Mouse (Mus musculus): ENCODE results near the gene Cdc26. TPM values are rescaled to one million over a fixed set of nuclear protein-coding genes. Genes with fewer than 3 reads are reported as not detected.

Cdc26 gene
- polyA plus RNA-seq, 1 experiment from 2014 or later: 91.5 TPM

DNA sequence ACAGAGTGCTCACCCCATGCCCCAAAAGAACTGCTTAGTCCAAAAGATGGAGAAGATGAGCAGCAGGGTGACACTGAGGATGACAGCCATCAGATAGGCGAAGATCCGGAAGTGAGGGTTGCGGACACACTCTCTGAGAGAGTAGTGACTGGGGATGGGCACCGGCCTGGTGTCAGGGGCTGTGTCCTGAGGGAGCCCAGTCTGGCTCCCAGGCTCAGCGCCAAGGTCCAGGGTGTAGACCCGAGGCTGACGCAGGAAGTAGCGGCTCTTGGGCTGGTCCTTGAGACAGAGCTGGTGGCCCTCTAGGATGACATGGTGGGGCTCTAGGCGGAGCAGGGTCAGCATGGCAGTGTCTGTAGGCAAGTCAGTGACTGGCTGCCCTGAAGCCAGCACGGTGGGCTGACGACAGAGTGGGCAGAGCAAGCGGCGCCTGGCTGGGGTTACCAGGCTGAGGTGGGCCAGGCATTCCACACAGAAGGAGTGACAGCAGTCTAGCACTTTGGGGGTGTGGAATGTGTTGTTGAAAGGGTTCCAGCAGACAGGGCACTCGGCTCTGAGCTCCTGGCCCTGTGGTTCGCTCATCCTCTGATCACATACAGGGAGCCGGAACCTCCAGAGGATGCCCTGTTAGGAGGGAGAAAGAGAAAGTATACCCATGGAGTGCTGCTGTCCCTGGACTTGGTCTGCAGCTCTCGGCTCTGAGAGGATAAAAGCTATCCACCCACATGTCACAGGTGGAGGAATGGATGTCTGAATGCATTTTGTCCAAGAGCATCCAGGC, 19.7 kb upstream of the Cdc26 start:
- Histone ChIP-seq H3K9me3 (ENCODE audit: control insufficient read depth, low read length) (no peaks in the 10 kb centered on the region), H3K4me1 (replicated peaks; ENCODE audit: control insufficient read depth, insufficient read depth) (no peaks in the 10 kb centered on the region), H3K9ac (ENCODE audit: low read length) (no peak overlapping the region), H3K27ac (replicated peaks) (no peak overlapping the region), H3K36me3 (ENCODE audit: control insufficient read depth, insufficient read depth, low read length) (peaks cover 12% of the 10 kb centered on the region; the same call in 1 of the 2 replicates), H3K27me3 (ENCODE audit: control insufficient read depth, insufficient read depth, low read length) (no peaks in the 10 kb centered on the region), H3K4me3 (ENCODE audit: low read depth, low read length) (no peak overlapping the region), H3K4me2 (replicated peaks; ENCODE audit: low read depth) (no peak overlapping the region)
- TF ChIP-seq EP300 (optimal IDR thresholded peaks at IDR 0.05) (no peak), CTCF (IDR thresholded peaks at IDR 0.05; ENCODE audit: low read depth) (no peak)
- WGBS: 64% methylated on average over 17 of the region's 17 CpGs
- DNase-seq (ENCODE audit: low spot score): no peak
- ATAC-seq (ENCODE audit: low FRiP score, low TSS enrichment): 0 out of 2 replicates have a peak, but pooled peaks have one; percentile 42

GRCm38 (mm10) chr4:62425891-62426290, 17.4 kb upstream of the Cdc26 start:
- ATAC-seq (ENCODE audit: low FRiP score, low TSS enrichment) (no peak), DNase-seq (ENCODE audit: low spot score) (no peak)
- Histone ChIP-seq H3K27ac (replicated peaks) (no peak overlapping the region), H3K4me3 (ENCODE audit: low read depth, low read length) (no peak overlapping the region), H3K9me3 (ENCODE audit: control insufficient read depth, low read length) (no peaks in the 10 kb centered on the region), H3K4me2 (replicated peaks; ENCODE audit: low read depth) (no peak overlapping the region), H3K9ac (ENCODE audit: low read length) (no peak overlapping the region), H3K27me3 (ENCODE audit: control insufficient read depth, insufficient read depth, low read length) (no peaks in the 10 kb centered on the region), H3K36me3 (ENCODE audit: control insufficient read depth, insufficient read depth, low read length) (peaks cover 27% of the 10 kb centered on the region), H3K4me1 (replicated peaks; ENCODE audit: control insufficient read depth, insufficient read depth) (no peaks in the 10 kb centered on the region)
- TF ChIP-seq CTCF (IDR thresholded peaks at IDR 0.05; ENCODE audit: low read depth) (no peak), EP300 (optimal IDR thresholded peaks at IDR 0.05) (no peak)
- WGBS: 88% methylated on average over 4 of the region's 4 CpGs

DNA sequence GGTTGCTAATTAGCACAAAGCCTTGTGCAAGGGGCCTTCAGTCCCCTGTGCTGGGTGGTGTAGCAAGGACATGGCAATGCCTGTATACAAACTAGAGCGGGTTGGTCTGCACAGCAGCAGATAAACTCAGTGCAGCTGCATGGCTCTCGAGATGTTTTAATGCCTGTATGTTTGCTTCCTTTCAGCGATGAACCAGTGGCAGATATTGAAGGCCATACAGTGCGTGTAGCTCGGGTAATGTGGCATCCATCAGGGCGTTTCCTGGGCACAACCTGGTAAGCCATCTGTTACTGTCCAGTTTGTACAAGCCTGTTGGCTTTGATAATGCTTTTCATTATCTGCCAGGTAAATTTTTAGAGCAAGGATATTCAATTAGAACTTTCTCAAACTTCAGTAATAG, 10.6 kb upstream of the Cdc26 start:
- ATAC-seq (ENCODE audit: low FRiP score, low TSS enrichment): no peak
- Histone ChIP-seq H3K4me3 (ENCODE audit: low read depth, low read length) (no peak overlapping the region), H3K9ac (ENCODE audit: low read length) (no peak overlapping the region), H3K27ac (replicated peaks) (no peak overlapping the region), H3K4me2 (replicated peaks; ENCODE audit: low read depth) (no peak overlapping the region), H3K4me1 (replicated peaks; ENCODE audit: control insufficient read depth, insufficient read depth) (no peaks in the 10 kb centered on the region), H3K36me3 (ENCODE audit: control insufficient read depth, insufficient read depth, low read length) (peaks cover 60% of the 10 kb centered on the region), H3K9me3 (ENCODE audit: control insufficient read depth, low read length) (no peaks in the 10 kb centered on the region), H3K27me3 (ENCODE audit: control insufficient read depth, insufficient read depth, low read length) (no peaks in the 10 kb centered on the region)
- 94% methylated on average over 6 of the region's 6 CpGs for WGBS
- TF ChIP-seq CTCF (IDR thresholded peaks at IDR 0.05; ENCODE audit: low read depth) (no peak), EP300 (optimal IDR thresholded peaks at IDR 0.05) (no peak)
- no peak for DNase-seq (ENCODE audit: low spot score)

- H3K36me3 ChIP-seq (ENCODE audit: control insufficient read depth, insufficient read depth, low read length): peaks cover 57% of the 10 kb centered on the region
- DNase-seq (ENCODE audit: low spot score) (no peak), ATAC-seq (ENCODE audit: low FRiP score, low TSS enrichment) (no peak)
- WGBS: 88% methylated on average over 8 of the region's 8 CpGs
- no peak overlapping the region for H3K4me3 ChIP-seq (ENCODE audit: low read depth, low read length)
- no peaks in the 10 kb centered on the region for H3K27me3 ChIP-seq (ENCODE audit: control insufficient read depth, insufficient read depth, low read length)
- no peaks in the 10 kb centered on the region for H3K4me1 ChIP-seq (replicated peaks; ENCODE audit: control insufficient read depth, insufficient read depth)
- H3K4me2 ChIP-seq (replicated peaks; ENCODE audit: low read depth): no peak overlapping the region
- TF ChIP-seq EP300 (optimal IDR thresholded peaks at IDR 0.05): no peak
- no peak for TF ChIP-seq CTCF (IDR thresholded peaks at IDR 0.05; ENCODE audit: low read depth)
- H3K27ac ChIP-seq (replicated peaks): no peak overlapping the region
- H3K9ac ChIP-seq (ENCODE audit: low read length): no peak overlapping the region
- H3K9me3 ChIP-seq (ENCODE audit: control insufficient read depth, low read length): no peaks in the 10 kb centered on the region
Observed at GRCm38 (mm10) chr4:62418448-62418847, 10.0 kb upstream of the Cdc26 start.

GRCm38 (mm10) chr4:62411606-62412005, 3.2 kb upstream of the Cdc26 start:
- Histone ChIP-seq H3K4me2 (replicated peaks; ENCODE audit: low read depth) (no peak overlapping the region), H3K27ac (replicated peaks) (no peak overlapping the region), H3K36me3 (ENCODE audit: control insufficient read depth, insufficient read depth, low read length) (peaks cover 25% of the 10 kb centered on the region), H3K4me3 (ENCODE audit: low read depth, low read length) (no peak overlapping the region), H3K9ac (ENCODE audit: low read length) (no peak overlapping the region), H3K4me1 (replicated peaks; ENCODE audit: control insufficient read depth, insufficient read depth) (peaks cover 4% of the 10 kb centered on the region; the same call in 1 of the 2 replicates), H3K27me3 (ENCODE audit: control insufficient read depth, insufficient read depth, low read length) (no peaks in the 10 kb centered on the region), H3K9me3 (ENCODE audit: control insufficient read depth, low read length) (no peaks in the 10 kb centered on the region)
- ATAC-seq (ENCODE audit: low FRiP score, low TSS enrichment) (no peak), DNase-seq (ENCODE audit: low spot score) (no peak)
- whole genome bisulfite sequencing: 88% methylated on average over 10 of the region's 10 CpGs
- TF ChIP-seq CTCF (IDR thresholded peaks at IDR 0.05; ENCODE audit: low read depth) (no peak), EP300 (optimal IDR thresholded peaks at IDR 0.05) (no peak)

GRCm38 (mm10) chr4:62410325-62410724, 1.9 kb upstream of the Cdc26 start:
- no peak overlapping the region for H3K4me2 ChIP-seq (replicated peaks; ENCODE audit: low read depth)
- ATAC-seq (ENCODE audit: low FRiP score, low TSS enrichment) (no peak), DNase-seq (ENCODE audit: low spot score) (no peak)
- 77% methylated on average over 2 of the region's 2 CpGs for WGBS
- no peak overlapping the region for H3K4me3 ChIP-seq (ENCODE audit: low read depth, low read length)
- peaks cover 4% of the 10 kb centered on the region; the same call in 1 of the 2 replicates for H3K4me1 ChIP-seq (replicated peaks; ENCODE audit: control insufficient read depth, insufficient read depth)
- H3K27ac ChIP-seq (replicated peaks): no peak overlapping the region
- no peaks in the 10 kb centered on the region for H3K9me3 ChIP-seq (ENCODE audit: control insufficient read depth, low read length)
- H3K27me3 ChIP-seq (ENCODE audit: control insufficient read depth, insufficient read depth, low read length): no peaks in the 10 kb centered on the region
- no peak overlapping the region for H3K9ac ChIP-seq (ENCODE audit: low read length)
- TF ChIP-seq EP300 (optimal IDR thresholded peaks at IDR 0.05): no peak
- TF ChIP-seq CTCF (IDR thresholded peaks at IDR 0.05; ENCODE audit: low read depth): no peak
- H3K36me3 ChIP-seq (ENCODE audit: control insufficient read depth, insufficient read depth, low read length): peaks cover 13% of the 10 kb centered on the region
